Mouse (Mus musculus) subcutaneous adipose tissue, adult 2 months (tissue): ENCODE measurements around the gene Dgat2l6. TPM values are rescaled to one million over a fixed set of nuclear protein-coding genes. Genes with fewer than 3 reads are reported as not detected.

ENCODE experiments used
- polyA plus RNA-seq: library from polyadenylated mRNA; depleted of rRNA; stranded (reverse); fragments of >200 nt; gene quantifications from 2 replicates; pipeline ENCODE4 v1.2.3, GENCODE M21; 2012; ENCODE audit warnings: low replicate concordance; rRNA removed

The Dgat2l6 gene
- not detected in 2 replicates for polyA plus RNA-seq

DNA sequence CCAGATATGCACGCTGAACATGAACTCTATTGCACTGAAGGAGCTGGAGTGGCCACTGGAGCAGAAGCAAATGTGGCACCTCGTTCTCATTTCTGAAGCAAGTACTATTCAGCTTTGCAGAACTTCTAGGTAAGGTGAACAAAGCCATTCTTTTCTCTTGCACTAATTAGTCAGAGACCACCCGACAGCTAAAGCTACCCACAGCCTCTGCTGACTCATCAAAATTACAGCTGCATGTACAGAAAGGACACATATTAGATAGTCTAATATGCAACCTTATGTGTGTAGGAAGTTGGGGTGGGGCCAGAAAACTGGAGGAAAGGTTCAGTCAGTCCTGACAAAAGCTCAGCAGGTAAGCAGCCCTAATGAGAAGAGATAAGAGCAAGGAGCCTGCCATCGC is at the start of gene Dgat2l6:
Dgat2l6 (plus strand) TSS at position 368 of the 400 bp plus-strand sequence.

DNA sequence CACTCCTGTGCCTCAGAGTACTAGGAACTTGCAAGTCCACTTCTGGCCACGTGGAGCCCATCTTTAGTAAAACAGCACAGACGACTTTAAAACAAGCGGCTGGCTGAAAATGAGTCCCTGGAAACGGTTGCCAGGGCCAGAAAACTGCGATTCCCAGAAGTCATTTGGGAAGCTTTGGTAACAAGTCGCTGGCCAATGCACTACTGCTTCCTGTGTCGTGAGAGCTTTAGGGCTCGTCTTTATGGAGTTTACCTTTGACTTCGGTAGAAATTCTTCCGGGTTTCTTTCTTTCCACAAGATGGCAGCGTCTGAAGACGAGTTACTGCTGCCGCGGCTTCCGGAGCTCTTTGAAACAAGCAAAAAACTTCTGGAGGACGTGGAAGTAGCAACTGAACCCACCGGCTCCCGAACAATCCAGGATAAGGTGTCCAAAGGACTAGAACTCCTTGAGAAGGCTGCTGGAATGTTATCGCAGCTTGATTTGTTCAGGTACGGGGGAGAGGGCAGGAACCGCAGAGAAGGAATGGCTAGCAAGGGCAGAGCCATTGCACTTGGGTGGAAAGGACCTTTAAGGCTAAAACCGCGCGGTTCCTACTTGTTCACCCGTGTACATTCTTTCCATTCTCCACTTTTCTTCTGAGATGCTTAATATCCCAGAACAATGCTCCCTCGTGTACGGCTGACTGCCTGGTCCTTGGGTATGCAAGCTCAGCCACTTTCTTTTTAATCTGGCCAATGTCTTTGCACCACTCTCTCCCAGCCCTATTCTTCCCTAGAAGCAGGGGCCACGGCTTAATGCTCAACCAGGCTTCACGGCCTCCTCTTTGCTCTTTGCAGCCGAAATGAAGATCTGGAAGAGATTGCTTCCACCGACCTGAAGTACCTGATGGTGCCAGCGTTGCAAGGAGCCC is 30.3 kb upstream of the Dgat2l6 start, which contains the start of gene Igbp1:
Igbp1 (plus strand) TSS at position 224 of the 911 bp plus-strand sequence.

DNA sequence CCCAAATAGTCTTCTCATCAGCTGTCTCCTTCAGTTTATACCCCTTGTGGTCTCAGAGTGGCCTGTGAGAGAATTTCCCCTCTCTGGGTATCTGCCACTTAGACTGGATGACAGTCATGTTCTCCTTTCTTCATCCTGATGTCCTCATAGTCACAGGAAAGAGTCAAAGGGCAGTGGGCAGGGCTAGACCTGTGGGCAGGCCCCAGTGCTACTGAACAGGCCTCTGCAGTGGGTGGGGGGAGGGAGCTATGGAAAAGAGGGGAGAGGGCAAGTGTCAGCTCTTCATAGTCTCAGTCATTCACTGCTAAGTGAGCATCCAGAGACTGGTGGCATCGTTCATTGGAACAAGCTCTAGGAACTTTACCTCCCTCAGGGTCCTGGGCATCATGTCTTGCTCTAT is 47.3 kb downstream of the Dgat2l6 start, which contains the start of gene Awat1:
Awat1 (plus strand) TSS at position 301 of the 400 bp plus-strand sequence.

DNA sequence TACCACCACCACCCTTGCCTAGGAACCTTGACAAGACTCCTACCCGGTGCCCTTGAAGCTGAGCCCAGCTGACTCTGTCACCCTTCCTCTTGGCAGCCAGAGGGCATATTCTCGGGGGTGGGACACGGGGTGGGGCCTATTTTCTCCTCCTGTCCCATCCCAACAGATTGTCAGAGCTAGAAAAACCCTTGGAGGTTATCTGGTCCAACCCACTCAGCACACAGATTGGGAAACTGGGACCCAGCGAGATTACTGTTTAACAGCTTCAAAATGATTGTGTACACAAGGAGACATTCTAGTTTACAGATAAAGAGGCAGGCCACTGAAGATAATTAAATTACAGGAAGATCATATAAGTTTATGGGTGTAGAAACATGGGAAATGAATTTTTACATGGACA is 70.2 kb downstream of the Dgat2l6 start, which contains the start of gene P2ry4:
P2ry4 (minus strand) TSS at position 79 of the 400 bp plus-strand sequence.

Other genes starting within 250 kb of the Dgat2l6 start
- not detected in 2 replicates for gene Otud6a, start 95.8 kb upstream of the Dgat2l6 start, polyA plus RNA-seq
- gene Awat2, start 82.1 kb upstream of the Dgat2l6 start, polyA plus RNA-seq: 0.37 and 0.80 TPM in 2 replicates
- 28.2 and 37.8 TPM in 2 replicates for gene Igbp1, start 30.5 kb upstream of the Dgat2l6 start, polyA plus RNA-seq
- gene Awat1, start 47.4 kb downstream of the Dgat2l6 start, polyA plus RNA-seq: not detected in 2 replicates
- 0.03 TPM in 1 of 2 replicates, not detected in the other for gene P2ry4, start 70.0 kb downstream of the Dgat2l6 start, polyA plus RNA-seq
- gene Arr3, start 80.7 kb downstream of the Dgat2l6 start, polyA plus RNA-seq: not detected in 2 replicates
- gene Kif4, start 100.9 kb downstream of the Dgat2l6 start, polyA plus RNA-seq: 0.20 and 1.6 TPM in 2 replicates
- gene Pdzd11, start 101.7 kb downstream of the Dgat2l6 start, polyA plus RNA-seq: 29.2 and 40.1 TPM in 2 replicates
- 0.16 and 1.5 TPM in 2 replicates for gene Gdpd2, start 205.0 kb downstream of the Dgat2l6 start, polyA plus RNA-seq
- gene Dlg3, start 242.9 kb downstream of the Dgat2l6 start, polyA plus RNA-seq: 4.0 and 23.6 TPM in 2 replicates